Mouse (Mus musculus) heart, postnatal 0 days (tissue): Measurements from ENCODE around the gene Lpar1. TPM values are rescaled to one million over a fixed set of nuclear protein-coding genes. Genes with fewer than 3 reads are reported as not detected.

Experiments used
- ATAC-seq: fragments of 200-750 bp; cut with Nextera tagmentation; 2 replicates; pipeline ENCODE4 v1.8.0; 2017; ENCODE audit warnings: low read depth, moderate number of reproducible peaks, moderate library complexity; ENCODE audit not compliant: insufficient read depth
- DNase-seq: peaks from one replicate; pipeline ENCODE4 v3.0.0-alpha.2; 2016; ENCODE audit warnings: low spot score
- H3K27ac ChIP-seq: fragments of 300-500 bp; sonication (generic); 2 replicates; pipeline ENCODE4 v1.5.1; 2014; ENCODE audit warnings: low read depth, mild to moderate bottlenecking
- H3K27me3 ChIP-seq: fragments of 300-500 bp; sonication (generic); 2 replicates; pipeline ENCODE4 v1.6.1; 2014; ENCODE audit warnings: low read length, mixed read lengths; ENCODE audit not compliant: control insufficient read depth, insufficient read depth
- H3K36me3 ChIP-seq: fragments of 300-500 bp; sonication (generic); replicated peaks from 2 replicates; pipeline ENCODE4 v1.6.1; 2014; ENCODE audit warnings: low read length, mixed read lengths; ENCODE audit not compliant: control insufficient read depth, insufficient read depth
- H3K4me1 ChIP-seq: fragments of 300-500 bp; sonication (generic); 2 replicates; pipeline ENCODE4 v1.6.1; 2014; ENCODE audit warnings: antibody characterized with exemption; ENCODE audit not compliant: control insufficient read depth, insufficient read depth
- H3K4me2 ChIP-seq: fragments of 300-500 bp; sonication (generic); 2 replicates; pipeline ENCODE4 v1.6.1; 2014; ENCODE audit warnings: low read depth, mild to moderate bottlenecking, low read length, moderate library complexity
- H3K4me3 ChIP-seq: fragments of 300-500 bp; sonication (generic); 2 replicates; pipeline ENCODE4 v1.5.1; 2014; ENCODE audit warnings: low read depth, low read length
- H3K9ac ChIP-seq: fragments of 300-500 bp; sonication (generic); replicated peaks from 2 replicates; pipeline ENCODE4 v1.6.1; 2014; ENCODE audit warnings: low read depth, low read length, mixed read lengths
- H3K9me3 ChIP-seq: fragments of 300-500 bp; sonication (generic); replicated peaks from 2 replicates; pipeline ENCODE4 v1.6.1; 2016; ENCODE audit warnings: low read length; ENCODE audit not compliant: control insufficient read depth
- CTCF ChIP-seq: IDR thresholded peaks from 2 replicates; pipeline ENCODE4 v1.5.1; 2016; ENCODE audit warnings: antibody characterized with exemption, control low read depth, low read depth
- EP300 ChIP-seq: IDR thresholded peaks from 2 replicates; pipeline ENCODE4 v1.6.1; 2016; ENCODE audit warnings: antibody characterized with exemption, low read depth
- WGBS: fragments of 180-500 bp; shearing (Covaris S2); extraction: QIAGEN DNeasy Blood & Tissue Kit; methylation state at CpG from one replicate; pipeline ENCODE4 v1.1.7; 2014; 5-methylcytosine and 5-hydroxymethylcytosine counted together
- polyA plus RNA-seq: library from polyadenylated mRNA; unstranded; fragments of >200 nt; fragmentation: Nextera tagmentation; extraction: Ambion mirVana; gene quantifications from 2 replicates; pipeline ENCODE4 v1.2.1, GENCODE M21; 2015
- total RNA-seq: library from RNA; depleted of rRNA; stranded (reverse); fragments of >200 nt; gene quantifications from 2 replicates; pipeline ENCODE4 v1.2.3, GENCODE M21; 2014; ENCODE audit warnings: low replicate concordance

Lpar1 gene
- total and polyA plus RNA-seq, 2 experiments from 2014 or later: 11.6 to 13.3 TPM

GRCm38 (mm10) chr4:58535754-58536153, 17.9 kb downstream of the Lpar1 start:
- 61% methylated on average over 6 of the region's 6 CpGs for WGBS
- no peak overlapping the region for H3K4me3 ChIP-seq
- no peaks in the 10 kb centered on the region for H3K36me3 ChIP-seq
- ATAC-seq (no peak), DNase-seq (no peak)
- H3K4me2 ChIP-seq: no peak overlapping the region
- H3K9me3 ChIP-seq: 0 out of 2 replicates have a peak, but pooled peaks cover 3% of the 10 kb centered on the region
- peaks cover 7% of the 10 kb centered on the region; the same call in 1 of the 2 replicates for H3K4me1 ChIP-seq
- TF ChIP-seq EP300 (no peak), CTCF (no peak)
- no peak overlapping the region for H3K27ac ChIP-seq
- no peaks in the 10 kb centered on the region for H3K27me3 ChIP-seq
- no peak overlapping the region for H3K9ac ChIP-seq

GRCm38 (mm10) chr4:58534726-58535350, 18.9 kb downstream of the Lpar1 start:
- Histone ChIP-seq H3K27me3 (no peaks in the 10 kb centered on the region), H3K27ac (no peak overlapping the region), H3K36me3 (no peaks in the 10 kb centered on the region), H3K4me3 (no peak overlapping the region), H3K4me1 (peaks cover 7% of the 10 kb centered on the region; the same call in 1 of the 2 replicates), H3K9ac (no peak overlapping the region), H3K9me3 (0 out of 2 replicates have a peak, but pooled peaks cover 3% of the 10 kb centered on the region), H3K4me2 (no peak overlapping the region)
- ATAC-seq (peak; percentile 53), DNase-seq (peak; percentile 58)
- TF ChIP-seq EP300 (no peak), CTCF (no peak)
- 41% methylated on average over 15 of the region's 15 CpGs for WGBS

GRCm38 (mm10) chr4:58534141-58534571, 19.5 kb downstream of the Lpar1 start:
- H3K27me3 ChIP-seq: no peaks in the 10 kb centered on the region
- no peak overlapping the region for H3K4me2 ChIP-seq
- 34% methylated on average over 13 of the region's 13 CpGs for WGBS
- no peak for ATAC-seq
- H3K36me3 ChIP-seq: no peaks in the 10 kb centered on the region
- no peak for TF ChIP-seq CTCF
- no peak for TF ChIP-seq EP300
- peaks cover 7% of the 10 kb centered on the region; the same call in 1 of the 2 replicates for H3K4me1 ChIP-seq
- H3K9ac ChIP-seq: no peak overlapping the region
- H3K4me3 ChIP-seq: no peak overlapping the region
- no peak for DNase-seq
- H3K27ac ChIP-seq: no peak overlapping the region
- 0 out of 2 replicates have a peak, but pooled peaks cover 3% of the 10 kb centered on the region for H3K9me3 ChIP-seq

GRCm38 (mm10) chr4:58533519-58533918, 20.2 kb downstream of the Lpar1 start:
- Histone ChIP-seq H3K4me1 (peaks cover 7% of the 10 kb centered on the region; the same call in 1 of the 2 replicates), H3K4me2 (no peak overlapping the region), H3K4me3 (no peak overlapping the region), H3K9me3 (0 out of 2 replicates have a peak, but pooled peaks cover 3% of the 10 kb centered on the region), H3K9ac (no peak overlapping the region), H3K27me3 (no peaks in the 10 kb centered on the region), H3K27ac (no peak overlapping the region), H3K36me3 (no peaks in the 10 kb centered on the region)
- TF ChIP-seq EP300: no peak
- TF ChIP-seq CTCF: no peak
- ATAC-seq: no peak
- DNase-seq: no peak
- 76% methylated on average over 3 of the region's 3 CpGs for WGBS

GRCm38 (mm10) chr4:58532326-58532725, 21.4 kb downstream of the Lpar1 start:
- ATAC-seq: no peak
- DNase-seq: no peak
- 0 out of 2 replicates have a peak, but pooled peaks cover 2% of the 10 kb centered on the region for H3K9me3 ChIP-seq
- no peaks in the 10 kb centered on the region for H3K36me3 ChIP-seq
- TF ChIP-seq CTCF: no peak
- TF ChIP-seq EP300: no peak
- H3K4me1 ChIP-seq: peaks cover 7% of the 10 kb centered on the region; the same call in 1 of the 2 replicates
- H3K27ac ChIP-seq: no peak overlapping the region
- no peak overlapping the region for H3K4me3 ChIP-seq
- H3K4me2 ChIP-seq: no peak overlapping the region
- no peak overlapping the region for H3K9ac ChIP-seq
- 73% methylated on average over 3 of the region's 3 CpGs for WGBS
- H3K27me3 ChIP-seq: no peaks in the 10 kb centered on the region

GRCm38 (mm10) chr4:58530706-58531105, 23.0 kb downstream of the Lpar1 start:
- TF ChIP-seq EP300: no peak
- no peak for TF ChIP-seq CTCF
- no peaks in the 10 kb centered on the region for H3K9me3 ChIP-seq
- H3K36me3 ChIP-seq: no peaks in the 10 kb centered on the region
- H3K27ac ChIP-seq: no peak overlapping the region
- DNase-seq: no peak
- ATAC-seq: no peak
- peaks cover 7% of the 10 kb centered on the region; the same call in 1 of the 2 replicates for H3K4me1 ChIP-seq
- no peak overlapping the region for H3K4me2 ChIP-seq
- H3K4me3 ChIP-seq: no peak overlapping the region
- H3K9ac ChIP-seq: no peak overlapping the region
- no peaks in the 10 kb centered on the region for H3K27me3 ChIP-seq
- WGBS: 89% methylated on average over 5 of the region's 5 CpGs
